Mouse (Mus musculus): Measurements from ENCODE around the gene Cass4.

The Cass4 gene

GRCm38 (mm10) chr2:172393391-172394051 lies at the start of gene Cass4:
Gene Cass4 (plus strand): TSS chr2:172393794.
- DNase-seq, result peak; percentile 56 to 70

- DNase-seq, result no peak
These were observed 48.9 kb upstream of the Cass4 start for GRCm38 (mm10) chr2:172344669-172345068.

GRCm38 (mm10) chr2:172345258-172345738 lies 48.3 kb upstream of the Cass4 start, which contains the start of gene Fam210b:
Gene Fam210b (plus strand): TSS chr2:172345565.
- peak; percentile 89 to 91 for DNase-seq

GRCm38 (mm10) chr2:172346034-172346929 lies 47.3 kb upstream of the Cass4 start:
- no peak for DNase-seq

- no peak for DNase-seq
These were observed 46.5 kb upstream of the Cass4 start for GRCm38 (mm10) chr2:172346933-172347611.

- DNase-seq, result no peak
These were observed 45.2 kb upstream of the Cass4 start for GRCm38 (mm10) chr2:172348297-172348950.

GRCm38 (mm10) chr2:172349776-172350175 lies 43.8 kb upstream of the Cass4 start:
- no peak for DNase-seq

GRCm38 (mm10) chr2:172350773-172351172 lies 42.8 kb upstream of the Cass4 start:
- DNase-seq, result no peak

- no peak for DNase-seq
These were observed 40.4 kb upstream of the Cass4 start for GRCm38 (mm10) chr2:172353218-172353617.

GRCm38 (mm10) chr2:172354761-172355160 lies 38.8 kb upstream of the Cass4 start:
- no peak for DNase-seq

- DNase-seq, result no peak
These were observed 37.8 kb upstream of the Cass4 start for GRCm38 (mm10) chr2:172355833-172356232.

- no peak for DNase-seq
These were observed 30.4 kb upstream of the Cass4 start for GRCm38 (mm10) chr2:172363176-172363575.

- peak; percentile 89 to 93 for DNase-seq
These were observed 23.0 kb upstream of the Cass4 start, which contains the start of the genes Aurka and Cstf1 for GRCm38 (mm10) chr2:172370411-172371223. Gene Aurka (minus strand): TSS chr2:172370535. Gene Cstf1 (plus strand): TSS chr2:172370681.

GRCm38 (mm10) chr2:172371258-172371657 lies 22.3 kb upstream of the Cass4 start:
- DNase-seq, result no peak

- DNase-seq, result no peak
These were observed 17.0 kb upstream of the Cass4 start for GRCm38 (mm10) chr2:172376551-172376950.

- DNase-seq, result no peak
These were observed 16.5 kb upstream of the Cass4 start for GRCm38 (mm10) chr2:172376999-172377515.

GRCm38 (mm10) chr2:172378332-172378731 lies 15.3 kb upstream of the Cass4 start:
- peak; percentile 62 to 69 for DNase-seq

- DNase-seq, result no peak
These were observed 13.1 kb upstream of the Cass4 start for GRCm38 (mm10) chr2:172380513-172380912.

- DNase-seq, result peak in 1 of 2 experiments; percentile 38
These were observed 12.3 kb upstream of the Cass4 start for GRCm38 (mm10) chr2:172381341-172381740.

- DNase-seq, result peak; percentile 66 to 83
These were observed 11.7 kb upstream of the Cass4 start for GRCm38 (mm10) chr2:172381898-172382297.

- no peak for DNase-seq
These were observed 8.9 kb upstream of the Cass4 start for GRCm38 (mm10) chr2:172384715-172385114.

All from thymus, adult 18-20 months (tissue).